Mouse (Mus musculus) intestine, embryonic 15.5 days (tissue): Measurements from ENCODE around the gene Cpn1. TPM values are rescaled to one million over a fixed set of nuclear protein-coding genes. Genes with fewer than 3 reads are reported as not detected.

Experiments used
- ATAC-seq: fragments of 200-750 bp; cut with Nextera tagmentation; 2 replicates; pipeline ENCODE4 v1.8.0; 2017; ENCODE audit warnings: moderate TSS enrichment, moderate library complexity
- H3K27ac ChIP-seq: fragments of 300-500 bp; sonication (generic); 2 replicates; pipeline ENCODE4 v1.5.1; 2015; ENCODE audit warnings: mild to moderate bottlenecking, inconsistent platforms
- H3K27me3 ChIP-seq: fragments of 300-500 bp; sonication (generic); replicated peaks from 2 replicates; pipeline ENCODE4 v1.6.1; 2015; ENCODE audit warnings: inconsistent platforms
- H3K36me3 ChIP-seq: fragments of 300-500 bp; sonication (generic); 2 replicates; pipeline ENCODE4 v1.6.1; 2015; ENCODE audit warnings: inconsistent platforms
- H3K4me1 ChIP-seq: fragments of 300-500 bp; sonication (generic); replicated peaks from 2 replicates; pipeline ENCODE4 v1.6.1; 2015; ENCODE audit warnings: inconsistent platforms
- H3K4me2 ChIP-seq: fragments of 300-500 bp; sonication (generic); replicated peaks from 2 replicates; pipeline ENCODE4 v1.6.1; 2015; ENCODE audit warnings: mild to moderate bottlenecking, inconsistent platforms
- H3K4me3 ChIP-seq: fragments of 300-500 bp; sonication (generic); replicated peaks from 2 replicates; pipeline ENCODE4 v1.5.1; 2015; ENCODE audit warnings: inconsistent platforms
- H3K9ac ChIP-seq: fragments of 300-500 bp; sonication (generic); 2 replicates; pipeline ENCODE4 v1.6.1; 2015; ENCODE audit warnings: inconsistent platforms
- H3K9me3 ChIP-seq: fragments of 300-500 bp; sonication (generic); 2 replicates; pipeline ENCODE4 v1.6.1; 2016; ENCODE audit warnings: inconsistent platforms
- WGBS: fragments of 180-500 bp; shearing (Covaris S2); methylation state at CpG from one replicate; pipeline ENCODE4 v1.1.7; 2015; 5-methylcytosine and 5-hydroxymethylcytosine counted together
- polyA plus RNA-seq: library from polyadenylated mRNA; unstranded; fragments of >200 nt; fragmentation: Nextera tagmentation; extraction: Ambion mirVana; gene quantifications from 2 replicates; pipeline ENCODE4 v1.2.1, GENCODE M21; 2015

Gene Cpn1
- polyA plus RNA-seq: 21.4 and 26.2 TPM in 2 replicates

DNA sequence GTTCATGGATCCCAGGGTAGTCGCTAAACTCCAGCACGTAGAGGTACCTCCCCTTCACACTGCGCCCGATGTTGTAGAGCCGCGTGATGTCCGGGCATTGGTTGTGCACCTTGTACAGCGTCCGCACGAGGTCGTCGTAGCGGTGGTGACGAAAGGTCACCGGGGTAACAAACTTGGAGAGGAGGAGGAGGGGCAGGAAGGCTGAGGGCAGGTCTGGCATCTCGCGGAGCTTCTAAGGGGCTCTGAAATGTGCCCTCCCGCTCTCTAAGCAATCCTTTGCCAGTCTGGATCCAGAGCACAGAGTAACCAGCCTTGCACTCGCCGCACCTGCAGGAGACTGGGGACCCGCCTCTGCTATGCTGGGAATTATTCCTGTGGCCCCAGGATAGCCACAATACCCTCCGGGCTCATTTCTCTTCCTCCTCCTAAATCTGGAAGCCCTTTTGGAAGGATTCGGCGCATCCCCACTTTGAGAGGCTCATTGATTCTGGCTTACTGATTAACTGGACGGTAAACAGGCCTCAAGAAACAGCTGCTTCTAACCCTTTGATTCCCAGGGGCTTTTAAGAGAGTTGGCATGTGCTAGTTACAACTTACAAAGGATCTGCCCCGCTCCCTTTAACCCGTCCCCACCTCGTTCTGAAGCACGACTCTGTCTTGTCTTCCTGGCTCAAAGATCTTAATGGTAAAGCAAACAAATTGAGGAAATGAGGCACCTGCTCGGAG lies at the start of gene Cpn1:
Gene Cpn1 (minus strand): TSS at position 488 of the 726 bp plus-strand sequence.
- ATAC-seq: peak; percentile 89
- H3K9ac ChIP-seq: peak within 1 kb of the TSS; percentile 26; the same call in 1 of the 2 replicates
- 16% methylated on average over 30 of the region's 30 CpGs for WGBS

GRCm38 (mm10) chr19:44033396-44033795 lies 47.0 kb upstream of the Cpn1 start:
- H3K27ac ChIP-seq: no peak overlapping the region
- H3K4me1 ChIP-seq: no peaks in the 10 kb centered on the region
- 89% methylated on average over 5 of the region's 5 CpGs for WGBS
- H3K27me3 ChIP-seq: no peaks in the 10 kb centered on the region
- no peaks in the 10 kb centered on the region for H3K9me3 ChIP-seq
- H3K36me3 ChIP-seq: peaks cover 7% of the 10 kb centered on the region
- no peak overlapping the region for H3K9ac ChIP-seq
- no peak for ATAC-seq
- H3K4me3 ChIP-seq: no peak overlapping the region
- no peak overlapping the region for H3K4me2 ChIP-seq

More for the DNA sequence above, at the start of gene Cpn1:
- Histone ChIP-seq H3K9me3 (no peaks in the 10 kb centered on the region), H3K27ac (peak within 1 kb of the TSS; percentile 54; the same call in 1 of the 2 replicates), H3K36me3 (no peaks in the 10 kb centered on the region), H3K4me3 (peak within 1 kb of the TSS; percentile 34), H3K4me2 (peak within 1 kb of the TSS; percentile 56), H3K4me1 (no peaks in the 10 kb centered on the region), H3K27me3 (no peaks in the 10 kb centered on the region)

DNA sequence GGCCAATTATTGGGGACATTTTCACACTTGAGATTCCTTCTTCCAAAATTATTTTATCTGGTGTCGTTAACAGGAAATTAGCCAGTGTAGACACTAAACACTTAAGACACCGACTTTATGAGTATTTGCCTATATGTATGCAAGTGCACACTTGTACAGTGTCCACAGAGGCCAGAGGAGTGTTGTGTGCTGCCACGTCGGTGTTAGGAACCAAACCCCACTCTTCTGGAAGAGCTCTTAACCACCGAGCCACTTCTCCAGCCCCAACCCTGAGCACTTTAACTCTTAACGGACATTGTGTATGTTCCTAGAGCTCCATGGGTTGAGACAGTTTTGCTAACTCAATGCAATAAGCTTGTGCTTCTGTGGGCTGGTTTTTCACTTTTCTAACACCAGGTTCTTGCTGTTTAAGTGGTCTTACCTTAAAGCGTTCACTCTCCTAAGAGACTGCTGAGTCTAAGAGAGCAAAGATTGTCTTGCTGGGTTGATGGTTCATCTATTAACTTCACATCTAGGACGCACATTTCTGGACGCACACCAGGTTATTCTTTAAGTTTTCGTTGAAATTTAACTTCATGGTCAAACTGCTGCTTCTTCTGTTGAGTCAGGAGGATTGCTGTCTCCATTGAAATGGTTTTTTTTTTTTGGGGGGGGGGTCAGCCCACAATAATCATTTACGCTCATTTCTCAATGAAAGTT lies 45.8 kb upstream of the Cpn1 start:
- Histone ChIP-seq H3K9me3 (no peaks in the 10 kb centered on the region), H3K4me2 (no peak overlapping the region), H3K27me3 (no peaks in the 10 kb centered on the region), H3K36me3 (0 out of 2 replicates have a peak, but pooled peaks cover 5% of the 10 kb centered on the region), H3K9ac (no peak overlapping the region), H3K4me1 (no peaks in the 10 kb centered on the region), H3K4me3 (no peak overlapping the region), H3K27ac (no peak overlapping the region)
- 84% methylated on average over 11 of the region's 11 CpGs for WGBS
- ATAC-seq: no peak

GRCm38 (mm10) chr19:44030024-44030423 lies 43.7 kb upstream of the Cpn1 start:
- Histone ChIP-seq H3K27me3 (no peaks in the 10 kb centered on the region), H3K4me2 (no peak overlapping the region)

DNA sequence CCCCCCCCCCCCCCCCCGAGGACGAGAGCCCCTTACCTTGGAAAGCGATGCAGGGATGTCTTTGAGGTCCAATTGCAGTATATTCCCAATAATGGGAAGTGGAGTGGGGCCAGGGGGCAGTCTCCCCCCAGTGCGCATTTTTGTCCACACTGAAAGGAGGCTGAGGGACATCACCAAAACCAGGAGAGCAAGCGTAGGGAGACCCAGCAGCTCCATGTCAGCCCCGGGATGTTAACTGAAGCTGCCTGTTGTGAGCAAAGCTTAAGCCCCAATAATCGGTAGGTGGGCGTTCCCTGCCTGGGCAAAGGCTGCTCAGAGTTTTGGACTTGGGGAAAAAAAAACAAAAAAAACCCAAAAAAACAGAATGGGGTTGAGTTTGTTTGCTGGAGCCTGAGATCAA lies 42.6 kb upstream of the Cpn1 start, which contains the start of gene Cyp2c23:
Gene Cyp2c23 (minus strand): TSS at position 237 of the 400 bp plus-strand sequence.
- no peaks in the 10 kb centered on the region for H3K9me3 ChIP-seq
- H3K27ac ChIP-seq: no peak within 1 kb of the TSS
- ATAC-seq: no peak
- H3K4me1 ChIP-seq: no peaks in the 10 kb centered on the region
- no peaks in the 10 kb centered on the region for H3K36me3 ChIP-seq
- no peaks in the 10 kb centered on the region for H3K27me3 ChIP-seq
- WGBS: 75% methylated on average over 8 of the region's 8 CpGs
- no peak within 1 kb of the TSS for H3K9ac ChIP-seq
- H3K4me3 ChIP-seq: no peak within 1 kb of the TSS
- H3K4me2 ChIP-seq: no peak within 1 kb of the TSS

More at GRCm38 (mm10) chr19:44030024-44030423, 43.7 kb upstream of the Cpn1 start:
- Histone ChIP-seq H3K36me3 (no peaks in the 10 kb centered on the region), H3K4me3 (no peak overlapping the region), H3K9me3 (no peaks in the 10 kb centered on the region), H3K27ac (no peak overlapping the region), H3K9ac (no peak overlapping the region), H3K4me1 (no peaks in the 10 kb centered on the region)
- WGBS: 84% methylated on average over 5 of the region's 5 CpGs
- ATAC-seq: no peak

DNA sequence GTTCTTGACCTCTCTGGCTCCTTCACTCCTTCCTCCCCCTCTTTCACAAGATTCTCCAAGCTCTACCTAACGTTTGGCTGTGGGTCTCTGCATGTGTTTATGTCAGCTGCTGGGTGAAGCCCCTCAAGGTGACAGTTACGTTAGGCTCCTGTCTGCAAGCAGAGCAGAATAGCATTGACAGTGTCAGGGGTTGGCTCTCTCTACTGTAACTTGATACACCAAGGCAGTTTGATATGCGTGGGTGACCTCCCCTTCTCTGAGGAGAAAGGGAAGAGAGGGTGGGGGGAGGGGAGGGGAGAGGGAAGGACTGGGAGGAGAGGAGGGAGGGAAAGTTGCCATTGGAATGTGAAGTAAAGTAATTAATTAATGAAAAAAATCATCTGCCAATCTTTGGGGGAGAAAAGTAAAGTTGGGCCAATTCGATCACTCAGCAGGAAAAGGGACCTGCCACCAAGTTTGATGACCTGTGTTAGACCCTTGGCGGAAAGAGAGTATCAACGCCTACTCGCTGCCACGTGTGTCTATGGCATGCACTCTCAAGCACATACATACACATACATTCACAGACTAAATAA lies 40.7 kb upstream of the Cpn1 start:
- Histone ChIP-seq H3K4me1 (no peaks in the 10 kb centered on the region), H3K4me3 (no peak overlapping the region), H3K36me3 (no peaks in the 10 kb centered on the region), H3K27ac (no peak overlapping the region), H3K9me3 (no peaks in the 10 kb centered on the region), H3K9ac (no peak overlapping the region), H3K27me3 (no peaks in the 10 kb centered on the region), H3K4me2 (no peak overlapping the region)
- ATAC-seq: no peak
- WGBS: 66% methylated on average over 8 of the region's 8 CpGs

DNA sequence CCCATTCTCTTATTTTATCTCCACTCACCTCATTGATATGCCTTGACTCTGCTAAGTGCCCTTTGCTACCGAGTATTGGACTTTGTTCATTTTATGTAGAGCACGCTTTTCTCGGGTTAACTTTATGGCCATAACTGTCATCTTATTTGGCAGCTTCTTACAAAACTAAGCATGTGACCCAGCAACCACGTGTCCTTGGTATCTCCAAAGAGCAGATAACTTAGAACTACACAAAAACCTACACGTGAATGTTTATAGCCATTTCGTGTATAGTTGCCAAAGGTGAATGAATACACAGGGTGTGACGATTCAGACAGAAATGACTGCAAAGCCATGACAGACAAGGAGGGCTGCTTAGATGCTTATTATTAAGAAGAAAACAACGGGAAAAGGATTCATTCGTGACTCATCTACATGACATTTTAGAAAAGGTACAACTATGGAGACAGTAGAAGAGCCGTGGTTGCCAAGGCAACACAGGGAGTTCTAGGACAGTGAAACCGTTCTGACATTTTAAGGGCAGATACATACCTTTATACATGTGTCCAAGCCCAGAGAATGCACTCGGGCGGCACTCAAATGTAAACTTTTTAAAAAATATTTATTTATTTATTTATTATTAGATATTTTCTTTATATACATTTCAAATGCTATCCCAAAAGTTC lies 38.7 kb upstream of the Cpn1 start:
- WGBS: 72% methylated on average over 13 of the region's 13 CpGs

GRCm38 (mm10) chr19:44023066-44023465 lies 36.7 kb upstream of the Cpn1 start:
- Histone ChIP-seq H3K9ac (no peak overlapping the region), H3K4me2 (no peak overlapping the region), H3K4me3 (no peak overlapping the region), H3K27me3 (no peaks in the 10 kb centered on the region), H3K36me3 (no peaks in the 10 kb centered on the region), H3K9me3 (no peaks in the 10 kb centered on the region), H3K4me1 (no peaks in the 10 kb centered on the region), H3K27ac (no peak overlapping the region)
- ATAC-seq: no peak
- WGBS: 71% methylated on average over 5 of the region's 5 CpGs

More for the DNA sequence above, 38.7 kb upstream of the Cpn1 start:
- Histone ChIP-seq H3K27ac (peak overlapping the region; percentile 17; the same call in 1 of the 2 replicates), H3K4me3 (no peak overlapping the region), H3K9ac (no peak overlapping the region), H3K4me1 (no peaks in the 10 kb centered on the region), H3K9me3 (no peaks in the 10 kb centered on the region), H3K4me2 (no peak overlapping the region), H3K27me3 (no peaks in the 10 kb centered on the region), H3K36me3 (no peaks in the 10 kb centered on the region)
- ATAC-seq: peak; percentile 87

DNA sequence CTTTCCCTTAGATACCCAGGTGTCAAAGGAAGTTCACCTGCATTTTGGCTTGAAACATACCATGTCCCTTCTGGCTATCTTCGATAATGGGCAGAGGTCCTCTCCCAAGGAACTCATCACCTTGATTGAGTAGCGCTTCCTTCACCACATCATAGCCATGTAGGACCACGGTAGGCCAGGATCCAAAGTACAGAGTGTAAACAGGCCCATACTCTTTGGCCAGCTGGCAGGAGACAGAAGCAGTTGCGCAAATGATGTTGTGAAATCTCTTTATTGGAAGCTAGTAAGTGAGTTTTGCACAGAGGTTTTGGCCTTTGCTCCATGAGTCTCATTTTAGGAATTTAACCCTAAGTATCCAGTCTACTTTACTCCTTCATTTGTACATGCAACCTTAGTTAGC lies 35.1 kb upstream of the Cpn1 start:
- Histone ChIP-seq H3K27ac (no peak overlapping the region), H3K4me1 (no peaks in the 10 kb centered on the region), H3K4me3 (no peak overlapping the region), H3K9ac (no peak overlapping the region), H3K9me3 (no peaks in the 10 kb centered on the region), H3K4me2 (no peak overlapping the region), H3K27me3 (no peaks in the 10 kb centered on the region), H3K36me3 (no peaks in the 10 kb centered on the region)
- WGBS: 65% methylated on average over 4 of the region's 4 CpGs
- ATAC-seq: peak; percentile 66

DNA sequence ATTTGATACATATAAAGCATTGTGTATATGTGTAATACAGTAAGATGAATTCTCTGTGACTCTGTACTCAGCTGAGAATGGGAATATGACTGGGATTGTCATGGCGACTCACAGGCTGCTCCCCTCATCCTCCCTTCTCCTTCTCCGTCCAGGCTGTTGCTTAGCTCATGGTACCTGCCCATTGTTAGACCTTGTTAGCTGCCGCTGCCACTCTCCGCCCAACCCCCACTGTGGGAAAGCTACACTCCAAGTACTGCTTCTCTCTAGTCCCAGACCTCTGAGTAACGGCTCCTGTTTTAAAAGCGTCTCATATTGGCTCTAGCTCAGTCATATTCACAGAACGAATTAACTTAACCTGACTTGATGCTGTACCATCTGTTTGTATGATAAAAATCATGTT lies 33.4 kb upstream of the Cpn1 start:
- Histone ChIP-seq H3K9ac (no peak overlapping the region), H3K4me3 (no peak overlapping the region), H3K27ac (no peak overlapping the region), H3K4me2 (no peak overlapping the region), H3K4me1 (no peaks in the 10 kb centered on the region), H3K27me3 (no peaks in the 10 kb centered on the region), H3K9me3 (no peaks in the 10 kb centered on the region), H3K36me3 (no peaks in the 10 kb centered on the region)
- no peak for ATAC-seq
- 57% methylated on average over 7 of the region's 7 CpGs for WGBS

- ATAC-seq: peak; percentile 51; the same call in 1 of the 2 replicates
- Histone ChIP-seq H3K9ac (no peak overlapping the region), H3K9me3 (no peaks in the 10 kb centered on the region), H3K27me3 (no peaks in the 10 kb centered on the region), H3K27ac (no peak overlapping the region), H3K36me3 (no peaks in the 10 kb centered on the region), H3K4me2 (no peak overlapping the region), H3K4me3 (no peak overlapping the region), H3K4me1 (no peaks in the 10 kb centered on the region)
- 52% methylated on average over 6 of the region's 6 CpGs for WGBS
Measured at GRCm38 (mm10) chr19:44013862-44014261, 27.5 kb upstream of the Cpn1 start.

DNA sequence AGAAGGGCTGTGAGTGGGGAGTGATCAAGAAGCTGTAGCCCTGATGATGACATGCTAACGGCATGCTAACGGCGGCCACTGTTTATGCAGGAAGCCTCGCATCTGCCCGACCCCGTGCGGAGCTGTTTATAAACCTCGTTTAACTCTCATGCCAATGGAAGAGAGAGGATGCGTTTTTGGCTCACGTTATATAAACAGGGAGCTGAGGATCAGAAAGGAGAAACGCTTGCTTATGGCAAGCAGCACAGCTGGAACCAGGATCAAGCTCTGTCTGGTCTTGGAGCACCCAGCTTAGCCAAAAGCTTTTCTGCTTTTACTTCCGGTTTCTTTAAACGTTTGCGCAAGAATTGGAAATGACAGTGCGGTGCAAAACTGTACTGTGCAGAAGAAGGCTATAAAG lies 22.4 kb upstream of the Cpn1 start:
- H3K36me3 ChIP-seq: no peaks in the 10 kb centered on the region
- no peaks in the 10 kb centered on the region for H3K27me3 ChIP-seq
- WGBS: 34% methylated on average over 15 of the region's 15 CpGs
- no peak overlapping the region for H3K27ac ChIP-seq
- 0 out of 2 replicates have a peak overlapping the region, but pooled peaks have one; percentile 12 for H3K4me2 ChIP-seq
- H3K4me1 ChIP-seq: no peaks in the 10 kb centered on the region; the same call in 1 of the 2 replicates
- H3K9ac ChIP-seq: no peak overlapping the region
- H3K4me3 ChIP-seq: no peak overlapping the region
- peak; percentile 63 for ATAC-seq
- no peaks in the 10 kb centered on the region for H3K9me3 ChIP-seq
